Mouse (Mus musculus): Measurements from ENCODE around the gene Sdk2.

DNA sequence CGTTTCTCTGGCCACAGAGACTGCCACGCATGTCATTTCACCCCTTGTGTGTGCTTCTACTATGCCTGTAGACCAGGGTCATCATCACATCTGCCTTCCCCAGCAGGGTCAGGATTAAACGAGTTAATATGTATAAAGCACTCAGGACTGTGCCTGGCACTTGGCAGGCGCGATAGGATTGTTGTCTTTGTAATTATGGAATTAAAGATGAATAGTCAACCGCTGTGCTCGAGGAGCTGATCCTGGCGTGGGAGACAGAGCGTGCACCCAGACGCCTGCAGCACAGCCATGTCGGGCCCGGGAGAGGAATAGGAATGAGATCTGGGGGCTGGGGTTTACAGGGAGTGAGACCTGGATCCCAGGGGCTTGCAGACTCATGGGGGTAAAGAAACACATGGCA, 61.0 kb downstream of the Sdk2 start:
- TF ChIP-seq CTCF (IDR thresholded peaks at IDR 0.05; ENCODE audit: low read depth, low read length) (no peak), TAL1 (conservative IDR thresholded peaks at IDR 0.05; ENCODE audit: low read depth, low read length) (no peak), GATA1 (IDR thresholded peaks at IDR 0.05; ENCODE audit: borderline replicate concordance, low read length) (no peak)

Data from G1E (cell line).